In the genomic region with DNA sequence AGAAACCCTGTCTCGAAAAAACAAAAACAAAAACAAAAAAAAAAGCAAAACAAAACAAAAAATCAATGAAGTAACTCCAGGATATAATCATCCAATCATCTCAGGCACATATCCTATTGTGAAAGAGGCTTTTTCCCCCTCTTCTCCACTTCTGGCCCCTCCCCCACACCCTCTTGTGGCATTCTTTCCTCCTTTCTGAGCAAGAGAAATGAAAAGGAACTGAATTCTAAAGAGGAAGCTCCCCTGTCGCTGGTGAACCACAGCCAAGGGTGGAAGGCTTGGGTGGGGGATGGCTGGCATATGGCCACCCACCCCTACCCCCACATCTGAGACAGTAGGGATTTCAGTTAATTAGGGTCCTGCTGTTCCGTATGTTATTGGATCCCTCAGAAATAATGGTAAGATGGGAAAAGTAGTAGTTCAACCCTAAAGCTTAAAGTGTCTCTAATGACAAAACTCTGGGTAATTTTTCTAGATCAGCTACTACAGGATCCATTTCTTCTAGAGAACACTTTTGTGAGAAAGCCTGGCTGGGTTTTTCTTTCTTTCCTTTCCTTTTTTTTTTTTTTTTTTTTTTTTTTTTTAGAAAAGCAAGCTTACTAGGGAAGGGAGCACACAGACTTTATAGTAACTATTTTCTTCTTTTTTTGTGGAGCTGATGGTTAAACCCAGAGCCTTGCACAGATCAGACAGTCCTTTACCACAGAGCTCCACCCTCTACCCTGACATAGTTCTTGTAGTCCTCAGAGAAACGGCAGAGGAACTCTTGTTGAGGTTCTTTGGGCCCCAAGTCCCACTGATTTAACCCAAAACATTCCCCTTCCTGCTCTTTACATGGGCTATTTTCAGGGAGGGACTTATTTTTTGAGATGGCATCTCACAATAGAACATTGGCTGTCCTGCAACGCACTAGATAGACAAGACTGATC, we compare ENCODE assay signal across 12 mouse cellular contexts. TPM values are rescaled to one million over a fixed set of nuclear protein-coding genes. Genes with fewer than 3 reads are reported as not detected.
DNase-seq lines count a peak whose midpoint lies in the region; ATAC-seq and TF ChIP-seq lines count a peak whose summit lies in the region.
"Had no signal": no experiment of that assay in that cellular context is flagged by ENCODE, and none has a peak within 500 bp of the region (broad histone marks: within the 10 kb centered on the region; RNA-seq: fewer than 3 reads in every experiment).

No protein-coding gene starts in this region.

- no peak overlapping the region for H3K9ac ChIP-seq in forebrain, embryonic 12.5 days
- H3K9ac ChIP-seq in forebrain, embryonic 15.5 days (replicated peaks) = no peak overlapping the region
- H3K9ac ChIP-seq in midbrain, embryonic 14.5 days (replicated peaks; ENCODE audit: low read length) = no peak overlapping the region
- no peak overlapping the region for H3K9ac ChIP-seq in midbrain, postnatal 0 days (replicated peaks; ENCODE audit: low read length, poor library complexity, severe bottlenecking)
- H3K9ac ChIP-seq: neural tube, embryonic 13.5 days had no signal

- H3K4me1 ChIP-seq in forebrain, embryonic 12.5 days = peaks cover 24% of the 10 kb centered on the region
- peaks cover 9% of the 10 kb centered on the region for H3K4me1 ChIP-seq in forebrain, embryonic 15.5 days
- H3K4me1 ChIP-seq in midbrain, embryonic 14.5 days (ENCODE audit: control insufficient read depth, insufficient read depth, low read length) = peaks cover 7% of the 10 kb centered on the region; the same call in 1 of the 2 replicates
- no peaks in the 10 kb centered on the region for H3K4me1 ChIP-seq in midbrain, postnatal 0 days (ENCODE audit: insufficient read depth, low read length)

- H3K36me3 ChIP-seq in forebrain, embryonic 12.5 days (replicated peaks) = no peaks in the 10 kb centered on the region
- no peaks in the 10 kb centered on the region for H3K36me3 ChIP-seq in forebrain, embryonic 15.5 days
- no peaks in the 10 kb centered on the region for H3K36me3 ChIP-seq in midbrain, embryonic 14.5 days (ENCODE audit: control insufficient read depth, insufficient read depth, low read length)
- no peaks in the 10 kb centered on the region for H3K36me3 ChIP-seq in midbrain, postnatal 0 days (ENCODE audit: insufficient read depth, low read length)
- H3K36me3 ChIP-seq: neural tube, embryonic 13.5 days had no signal

- H3K4me3 ChIP-seq in forebrain, embryonic 12.5 days (replicated peaks) = no peak overlapping the region
- no peak overlapping the region for H3K4me3 ChIP-seq in forebrain, embryonic 15.5 days
- no peak overlapping the region for H3K4me3 ChIP-seq in midbrain, embryonic 14.5 days (replicated peaks; ENCODE audit: low read depth, low read length)
- H3K4me3 ChIP-seq in midbrain, postnatal 0 days (ENCODE audit: low read depth, low read length) = no peak overlapping the region
- H3K4me3 ChIP-seq in layer of hippocampus, adult 2 months = no peak overlapping the region
- H3K4me3 ChIP-seq: neural tube, embryonic 13.5 days had no signal

- peak overlapping the region; percentile 10; the same call in 1 of the 2 replicates for H3K27ac ChIP-seq in forebrain, embryonic 12.5 days
- no peak overlapping the region for H3K27ac ChIP-seq in forebrain, embryonic 15.5 days (replicated peaks)
- H3K27ac ChIP-seq in midbrain, embryonic 14.5 days (replicated peaks; ENCODE audit: low read depth, low read length) = no peak overlapping the region
- H3K27ac ChIP-seq in midbrain, postnatal 0 days (ENCODE audit: low read depth, low read length) = no peak overlapping the region
- no peak overlapping the region; the same call in 1 of the 2 replicates for H3K27ac ChIP-seq in layer of hippocampus, adult 2 months
- H3K27ac ChIP-seq: kidney, postnatal 0 days; neural tube, embryonic 13.5 days; stomach, postnatal 0 days had no signal

- TF ChIP-seq CTCF in midbrain, postnatal 0 days (IDR thresholded peaks at IDR 0.05) = no peak
- TF ChIP-seq CTCF in layer of hippocampus, adult 2 months (conservative IDR thresholded peaks at IDR 0.05) = no peak

- peak; percentile 48 for DNase-seq in midbrain, embryonic 14.5 days
- DNase-seq in midbrain, postnatal 0 days (ENCODE audit: low spot score) = no peak
- DNase-seq in lung, postnatal 14 days = peak; percentile 63
- DNase-seq in thymus, postnatal 36 days = peak; percentile 59 to 71
- DNase-seq in layer of hippocampus, adult 2 months (ENCODE audit: low spot score in 2 of 2) = no peak
- no peak for DNase-seq in natural killer cell, adult 2 months (ENCODE audit: low spot score in 2 of 2)

- no peak overlapping the region for H3K4me2 ChIP-seq in forebrain, embryonic 12.5 days
- H3K4me2 ChIP-seq in forebrain, embryonic 15.5 days (replicated peaks) = no peak overlapping the region
- H3K4me2 ChIP-seq in midbrain, embryonic 14.5 days (ENCODE audit: low read length) = no peak overlapping the region
- no peak overlapping the region for H3K4me2 ChIP-seq in midbrain, postnatal 0 days (ENCODE audit: low read depth, low read length, poor library complexity, severe bottlenecking)
- H3K4me2 ChIP-seq: neural tube, embryonic 13.5 days had no signal

- H3K27me3 ChIP-seq in forebrain, embryonic 12.5 days = peaks cover 17% of the 10 kb centered on the region
- H3K27me3 ChIP-seq in forebrain, embryonic 15.5 days = 0 out of 2 replicates have a peak, but pooled peaks cover 5% of the 10 kb centered on the region
- H3K27me3 ChIP-seq in midbrain, embryonic 14.5 days (ENCODE audit: control insufficient read depth, insufficient read depth, low read length) = peaks cover 16% of the 10 kb centered on the region; the same call in 1 of the 2 replicates
- peaks cover 4% of the 10 kb centered on the region; the same call in 1 of the 2 replicates for H3K27me3 ChIP-seq in midbrain, postnatal 0 days (ENCODE audit: insufficient read depth, low read length)

- no peaks in the 10 kb centered on the region for H3K9me3 ChIP-seq in forebrain, embryonic 12.5 days
- H3K9me3 ChIP-seq in forebrain, embryonic 15.5 days = no peaks in the 10 kb centered on the region
- no peaks in the 10 kb centered on the region for H3K9me3 ChIP-seq in midbrain, embryonic 14.5 days (ENCODE audit: control insufficient read depth, low read length)
- H3K9me3 ChIP-seq in midbrain, postnatal 0 days (ENCODE audit: low read length) = no peaks in the 10 kb centered on the region
- H3K9me3 ChIP-seq: neural tube, embryonic 13.5 days had no signal

- 46% methylated on average over 5 of the region's 5 CpGs for WGBS in forebrain, embryonic 12.5 days
- 38% methylated on average over 5 of the region's 5 CpGs for WGBS in forebrain, embryonic 15.5 days
- 47% methylated on average over 5 of the region's 5 CpGs for WGBS in midbrain, embryonic 14.5 days
- 41% methylated on average over 5 of the region's 5 CpGs for WGBS in midbrain, postnatal 0 days

- no peak for ATAC-seq in forebrain, embryonic 12.5 days (ENCODE audit: low FRiP score)
- ATAC-seq in forebrain, embryonic 15.5 days (replicated peaks) = no peak
- no peak for ATAC-seq in midbrain, embryonic 14.5 days (ENCODE audit: low FRiP score, low TSS enrichment)
- ATAC-seq in midbrain, postnatal 0 days (ENCODE audit: low FRiP score) = no peak

RNA-seq across cellular contexts. Expression of gene Gm10392, which starts 1.9 kb away (rescaled TPM):
- polyA plus RNA-seq in forebrain, embryonic 12.5 days (2016; fragmentation: Nextera tagmentation; extraction: Ambion mirVana) = 0.17 TPM in 1 of 2 replicates, not detected in the other
- polyA plus RNA-seq in forebrain, embryonic 15.5 days (2015; fragmentation: Nextera tagmentation; extraction: Ambion mirVana) = not detected in 2 replicates
- polyA plus RNA-seq in midbrain, embryonic 14.5 days (2014; fragmentation: Nextera tagmentation; extraction: Ambion mirVana) = not detected in 2 replicates
- total RNA-seq in midbrain, postnatal 0 days (2014; rRNA removed) = not detected in 2 replicates
- not detected in 2 replicates for polyA plus RNA-seq in midbrain, postnatal 0 days (2015; fragmentation: Nextera tagmentation; extraction: Ambion mirVana)
- total RNA-seq in layer of hippocampus, adult 2 months (2021) = not detected
- total RNA-seq: liver, adult 2 months had no signal
- polyA plus RNA-seq: kidney, postnatal 0 days; liver, adult 2 months had no signal

RNA-seq across cellular contexts. Expression of gene Trp53i13, which starts 5.1 kb away (rescaled TPM):
- 30.7 and 31.7 TPM in 2 replicates for polyA plus RNA-seq in forebrain, embryonic 12.5 days (2016; fragmentation: Nextera tagmentation; extraction: Ambion mirVana)
- 15.0 and 19.5 TPM in 2 replicates for polyA plus RNA-seq in forebrain, embryonic 15.5 days (2015; fragmentation: Nextera tagmentation; extraction: Ambion mirVana)
- 11.7 and 12.0 TPM in 2 replicates for polyA plus RNA-seq in midbrain, embryonic 14.5 days (2014; fragmentation: Nextera tagmentation; extraction: Ambion mirVana)
- 7.5 and 7.8 TPM in 2 replicates for total RNA-seq in midbrain, postnatal 0 days (2014; rRNA removed)
- 11.4 and 11.5 TPM in 2 replicates for polyA plus RNA-seq in midbrain, postnatal 0 days (2015; fragmentation: Nextera tagmentation; extraction: Ambion mirVana)
- total RNA-seq in layer of hippocampus, adult 2 months (2021) = 1 to 10 TPM; 5.7 to 7.4 TPM

RNA-seq across cellular contexts. Expression of gene Abhd15, which starts 5.9 kb away (rescaled TPM):
- 3.8 and 4.8 TPM in 2 replicates for polyA plus RNA-seq in forebrain, embryonic 12.5 days (2016; fragmentation: Nextera tagmentation; extraction: Ambion mirVana)
- 1.9 and 2.4 TPM in 2 replicates for polyA plus RNA-seq in forebrain, embryonic 15.5 days (2015; fragmentation: Nextera tagmentation; extraction: Ambion mirVana)
- 1.8 and 2.0 TPM in 2 replicates for polyA plus RNA-seq in midbrain, embryonic 14.5 days (2014; fragmentation: Nextera tagmentation; extraction: Ambion mirVana)
- total RNA-seq in midbrain, postnatal 0 days (2014; rRNA removed) = 3.6 and 4.2 TPM in 2 replicates
- 1.6 and 1.8 TPM in 2 replicates for polyA plus RNA-seq in midbrain, postnatal 0 days (2015; fragmentation: Nextera tagmentation; extraction: Ambion mirVana)
- total RNA-seq in layer of hippocampus, adult 2 months (2021) = 1 to 10 TPM; 1.4 to 1.7 TPM

RNA-seq across cellular contexts. Expression of gene Git1, which starts 27.5 kb away (rescaled TPM):
- 14.6 and 14.8 TPM in 2 replicates for polyA plus RNA-seq in forebrain, embryonic 12.5 days (2016; fragmentation: Nextera tagmentation; extraction: Ambion mirVana)
- polyA plus RNA-seq in forebrain, embryonic 15.5 days (2015; fragmentation: Nextera tagmentation; extraction: Ambion mirVana) = 14.4 and 15.9 TPM in 2 replicates
- polyA plus RNA-seq in midbrain, embryonic 14.5 days (2014; fragmentation: Nextera tagmentation; extraction: Ambion mirVana) = 23.1 and 25.1 TPM in 2 replicates
- 111 and 143 TPM in 2 replicates for total RNA-seq in midbrain, postnatal 0 days (2014; rRNA removed)
- 18.5 and 19.6 TPM in 2 replicates for polyA plus RNA-seq in midbrain, postnatal 0 days (2015; fragmentation: Nextera tagmentation; extraction: Ambion mirVana)
- 100 to 1,000 TPM; 295 to 316 TPM for total RNA-seq in layer of hippocampus, adult 2 months (2021)

RNA-seq across cellular contexts. Expression of gene Ankrd13b, which starts 31.4 kb away (rescaled TPM):
- polyA plus RNA-seq in forebrain, embryonic 12.5 days (2016; fragmentation: Nextera tagmentation; extraction: Ambion mirVana) = 23.0 and 25.1 TPM in 2 replicates
- 37.3 and 41.8 TPM in 2 replicates for polyA plus RNA-seq in forebrain, embryonic 15.5 days (2015; fragmentation: Nextera tagmentation; extraction: Ambion mirVana)
- 42.6 and 43.7 TPM in 2 replicates for polyA plus RNA-seq in midbrain, embryonic 14.5 days (2014; fragmentation: Nextera tagmentation; extraction: Ambion mirVana)
- total RNA-seq in midbrain, postnatal 0 days (2014; rRNA removed) = 70.3 and 75.5 TPM in 2 replicates
- 41.5 and 43.6 TPM in 2 replicates for polyA plus RNA-seq in midbrain, postnatal 0 days (2015; fragmentation: Nextera tagmentation; extraction: Ambion mirVana)
- 10 to 100 TPM; 80.1 to 81.7 TPM for total RNA-seq in layer of hippocampus, adult 2 months (2021)

Comparison
In these comparisons a context has a peak if more than half of its experiments do, and no peak if none do; other contexts are left out.
1. DNase-seq: peak in midbrain, embryonic 14.5 days (single experiment), lung, postnatal 14 days (single experiment) and thymus, postnatal 36 days (2 of 2); none in midbrain, postnatal 0 days (single experiment), layer of hippocampus, adult 2 months (0 of 2) and natural killer cell, adult 2 months (0 of 2).